Mouse (Mus musculus): ENCODE results near the gene E130218I03Rik.

E130218I03Rik gene

GRCm38 (mm10) chr4:134287575-134288025 is 44.1 kb downstream of the E130218I03Rik start, which contains the start of gene Pdik1l:
Gene Pdik1l (minus strand): TSS chr4:134287895.
- peak; percentile 69 for DNase-seq

DNA sequence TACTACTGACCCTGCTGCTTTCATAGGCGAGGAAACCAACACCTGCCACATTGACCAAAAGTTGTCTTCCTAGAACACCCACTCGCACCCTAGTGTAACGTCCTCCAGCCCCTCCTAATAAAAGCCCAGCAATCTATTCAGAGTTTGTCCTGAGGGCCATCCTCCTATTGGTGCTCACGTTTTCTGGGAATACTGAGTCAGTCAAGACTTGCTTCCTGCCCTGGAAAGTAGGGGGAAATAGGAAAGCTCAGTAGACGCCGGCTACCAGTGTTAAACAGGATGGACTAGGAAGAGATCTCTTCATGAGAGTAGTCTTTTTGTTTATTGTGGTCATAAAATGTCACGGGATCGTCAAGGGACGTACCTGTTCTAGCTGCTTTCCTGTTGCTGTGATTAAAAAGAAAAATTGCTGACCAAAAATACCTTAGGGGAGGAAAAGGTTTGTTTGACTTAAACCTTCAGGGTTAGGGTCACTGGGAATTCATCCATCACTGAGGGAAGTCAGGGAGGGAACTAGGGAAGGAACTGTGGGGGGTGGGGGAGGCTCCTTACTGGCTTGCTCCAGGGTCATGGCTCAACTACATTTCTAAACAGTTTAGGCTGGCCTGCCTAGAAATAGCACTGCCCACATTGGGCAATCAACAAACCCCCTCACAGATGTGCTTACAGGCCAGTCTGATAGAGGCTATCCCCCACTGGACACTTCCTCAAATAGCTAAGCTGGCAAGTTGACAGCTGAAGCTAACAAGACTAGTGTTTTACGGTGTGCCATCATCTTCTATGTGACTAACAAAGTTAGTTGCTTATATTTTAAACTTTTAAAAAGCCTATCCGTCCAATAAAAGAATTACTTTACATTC is 45.2 kb downstream of the E130218I03Rik start:
- no peak for DNase-seq

- peak; percentile 75 for DNase-seq
Measured at GRCm38 (mm10) chr4:134292067-134292466, 48.6 kb downstream of the E130218I03Rik start.

- no peak for DNase-seq
Measured at GRCm38 (mm10) chr4:134293061-134293691, 49.7 kb downstream of the E130218I03Rik start.

DNA sequence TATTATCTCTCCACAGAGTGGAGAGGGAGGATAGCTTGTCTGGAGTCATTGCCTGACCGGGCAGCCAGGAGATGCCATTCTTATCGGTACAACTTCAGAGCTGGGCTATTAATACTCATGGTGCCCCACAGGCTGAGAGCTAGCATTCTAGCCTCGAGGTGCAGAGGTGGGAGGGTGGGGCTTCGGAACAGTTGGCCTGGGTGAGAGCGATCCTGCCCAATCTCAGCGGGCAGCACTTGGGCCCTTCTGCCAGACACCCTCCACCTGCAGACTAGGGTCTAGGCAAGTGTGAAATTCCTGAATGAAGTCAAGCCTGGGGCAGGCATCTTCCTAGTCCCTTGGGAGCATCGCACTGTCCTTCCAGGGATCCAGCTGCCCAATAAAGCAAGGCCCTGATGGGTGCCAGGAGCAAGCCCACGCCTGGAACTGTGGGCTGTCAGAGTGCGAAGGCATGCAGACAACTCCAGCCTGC is 50.3 kb downstream of the E130218I03Rik start:
- DNase-seq = no peak
